Mouse (Mus musculus): ENCODE data around the gene Raly.
A peak's percentile ranks its signal among the peaks of the same experiment; 100 is the strongest.

Raly gene

DNA sequence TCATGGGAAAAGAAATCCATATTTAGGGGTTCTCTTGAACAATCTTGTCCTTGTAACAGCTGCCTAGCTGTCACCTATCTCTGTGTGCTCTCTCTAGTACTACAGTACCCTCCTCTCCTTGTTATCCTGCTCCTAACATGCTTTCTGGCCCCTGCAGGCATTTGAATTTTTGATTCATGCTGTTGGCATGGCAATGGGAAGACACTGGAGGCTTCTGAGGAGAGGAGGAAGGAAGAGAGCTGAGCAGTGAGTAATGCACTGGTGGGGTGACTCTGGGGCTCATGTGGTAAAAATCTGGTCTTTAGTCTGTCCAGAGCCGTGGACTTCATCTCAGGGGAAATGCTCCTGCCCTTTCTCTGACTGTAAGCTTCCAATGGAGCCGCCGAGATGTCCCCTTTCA is 5.6 kb upstream of the Raly start:
- DNase-seq, result no peak

DNA sequence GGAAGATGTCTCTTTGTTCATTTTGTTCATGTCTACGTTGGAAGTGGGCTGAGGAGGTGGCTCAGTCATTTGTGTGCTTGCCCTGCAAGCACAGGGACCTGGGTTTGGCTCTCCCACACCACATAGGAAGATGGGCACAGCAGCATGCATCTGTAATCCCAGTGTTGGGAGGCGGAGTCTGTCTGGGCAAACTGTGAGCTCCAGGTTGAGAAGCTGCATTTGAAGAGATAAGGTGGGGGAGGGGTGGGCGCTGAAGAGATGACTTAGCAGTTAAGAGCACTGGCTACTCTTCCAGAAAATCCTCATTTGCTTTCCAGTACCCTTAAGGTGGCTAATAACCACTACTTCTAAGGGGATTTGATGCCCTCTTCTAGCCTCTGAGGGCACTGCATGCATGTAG is 4.7 kb upstream of the Raly start:
- no peak for DNase-seq

DNA sequence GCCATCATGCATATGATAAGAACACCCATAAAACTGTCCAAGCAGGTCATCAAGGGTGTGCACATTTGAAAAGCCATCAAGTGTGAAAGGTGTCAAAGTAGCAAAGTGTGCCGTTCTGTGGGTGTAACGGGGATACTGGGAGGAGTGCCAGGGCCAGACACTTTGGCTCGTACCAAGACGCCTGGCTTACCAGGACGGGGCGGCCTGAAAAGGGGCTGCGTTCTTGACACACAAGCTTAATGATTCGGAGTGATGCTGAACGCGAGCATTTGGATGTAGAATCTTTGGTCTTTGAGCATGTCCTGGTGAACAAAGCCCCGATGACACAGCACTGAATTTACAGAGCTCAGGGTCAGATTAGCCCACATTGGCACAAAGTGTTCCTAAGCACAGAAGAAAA is 4.1 kb upstream of the Raly start:
- no peak for DNase-seq

DNA sequence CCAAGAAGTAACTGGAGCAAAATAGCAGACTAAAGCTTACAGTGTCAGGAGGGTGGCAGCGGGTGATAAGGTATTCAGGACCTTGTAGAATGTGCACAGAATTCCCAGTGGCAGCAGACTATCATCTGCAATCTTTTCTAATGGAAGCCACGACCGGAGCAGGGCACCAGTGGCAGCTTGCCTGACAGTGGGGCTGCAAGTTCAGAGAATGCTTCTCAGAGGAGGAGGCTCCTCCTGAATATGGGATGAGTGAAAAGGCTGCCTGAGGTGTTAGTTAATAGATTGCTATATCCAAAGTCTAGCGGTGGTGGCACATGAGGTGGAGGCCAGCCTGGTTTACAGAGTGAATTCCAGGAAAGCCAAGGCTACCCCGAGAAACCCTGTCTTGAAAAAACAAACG is 1.5 kb upstream of the Raly start:
- no peak for DNase-seq

DNA sequence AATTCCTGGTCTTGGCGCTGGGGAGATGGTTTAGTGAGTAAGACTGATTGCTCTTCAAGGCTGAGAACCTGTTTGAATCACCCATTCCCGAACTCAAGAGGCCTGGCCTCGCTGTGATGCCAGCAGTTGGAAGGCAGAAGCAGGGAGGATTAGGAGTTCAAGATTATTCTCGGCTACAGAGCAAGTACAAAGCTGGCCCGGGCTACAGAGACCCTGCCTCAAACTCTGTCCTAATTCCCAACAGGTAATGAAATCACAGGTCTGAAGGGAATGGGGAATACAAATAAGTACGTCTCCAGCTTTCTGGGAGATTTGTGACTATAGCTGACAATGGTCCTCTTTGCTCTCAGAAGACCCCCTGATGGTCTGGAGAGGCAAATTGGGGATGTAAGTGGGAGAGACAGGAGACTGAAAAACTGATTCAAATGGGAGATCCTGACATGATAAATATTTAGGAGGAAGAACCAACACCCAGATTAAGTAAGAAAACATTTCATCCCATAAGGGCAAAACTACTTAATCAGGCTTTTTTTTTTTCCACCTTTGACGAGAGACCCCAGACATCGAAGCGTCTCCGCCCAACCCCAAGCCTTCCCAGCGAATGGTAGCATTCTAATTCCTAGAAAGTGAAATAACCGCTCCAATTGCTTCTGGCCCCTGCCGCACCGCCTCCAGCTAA is 780 bp upstream of the Raly start:
- no peak for DNase-seq

DNA sequence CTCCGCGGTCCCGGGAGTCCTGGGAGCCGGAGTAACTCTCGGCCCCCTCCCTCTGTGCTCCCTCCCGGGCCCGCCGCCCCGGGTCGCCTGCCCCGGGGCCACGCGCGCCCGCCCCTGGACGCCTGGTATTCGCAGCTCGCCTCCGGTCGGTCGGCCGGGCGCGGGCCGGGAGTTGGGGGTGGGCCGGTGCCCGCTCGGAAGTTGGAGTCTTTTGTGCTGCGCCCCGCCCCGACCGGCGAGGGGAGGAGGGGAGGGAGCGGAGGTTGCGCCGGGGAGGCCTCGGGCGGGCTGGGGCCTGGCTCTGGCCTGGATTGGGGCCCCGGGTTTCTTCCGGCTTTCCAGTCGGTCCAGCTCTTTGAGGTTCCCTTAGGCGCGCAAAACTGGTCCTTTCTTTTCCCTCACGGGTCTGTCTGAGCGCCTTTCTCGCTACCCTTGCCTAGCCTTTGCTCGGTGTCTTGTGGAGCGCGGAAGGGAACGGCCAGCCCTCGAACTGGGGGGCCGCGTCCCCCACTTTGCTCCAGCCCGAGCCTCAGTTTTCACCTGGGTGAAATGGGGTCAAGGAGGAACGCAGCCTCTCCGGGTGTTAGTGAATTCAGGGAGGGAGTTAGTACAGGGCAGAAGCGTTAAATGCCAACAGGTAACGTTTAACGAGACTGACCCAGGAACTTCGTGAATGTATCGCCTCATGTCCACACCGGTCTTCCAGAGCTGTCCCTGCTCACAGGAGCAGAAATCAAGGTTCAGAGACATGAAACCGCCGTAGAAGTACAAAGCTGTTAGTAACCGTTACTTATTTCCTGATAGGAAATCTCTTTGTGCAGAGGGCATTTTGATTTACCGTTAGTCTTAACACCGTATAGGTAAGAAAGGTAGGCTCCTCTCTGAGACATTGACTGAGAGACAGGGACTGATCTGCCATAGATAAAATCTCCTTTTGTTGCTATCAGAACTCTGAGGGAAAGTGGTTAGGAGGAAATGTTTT is 1.1 kb downstream of the Raly start:
- peak; percentile 63 for DNase-seq

DNA sequence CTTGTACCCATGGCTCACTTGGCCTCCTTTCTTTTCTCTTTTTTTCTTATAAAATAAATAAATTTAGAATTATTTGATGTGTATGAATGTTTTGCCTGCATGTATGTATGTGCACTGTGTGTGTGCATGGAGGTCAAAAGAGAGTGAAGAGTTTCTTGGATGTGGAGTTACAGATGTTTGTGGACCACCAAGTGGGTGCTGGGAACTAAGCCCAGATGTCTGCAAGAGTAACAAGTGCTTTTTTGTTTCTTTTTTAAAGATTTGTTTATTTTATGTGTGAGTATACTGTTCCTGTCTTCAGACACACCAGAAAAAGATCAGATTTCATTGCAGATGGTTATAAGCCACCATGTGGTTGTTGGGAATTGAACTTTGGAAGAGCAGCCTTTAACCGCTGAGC is 12.5 kb downstream of the Raly start:
- DNase-seq, result no peak

DNA sequence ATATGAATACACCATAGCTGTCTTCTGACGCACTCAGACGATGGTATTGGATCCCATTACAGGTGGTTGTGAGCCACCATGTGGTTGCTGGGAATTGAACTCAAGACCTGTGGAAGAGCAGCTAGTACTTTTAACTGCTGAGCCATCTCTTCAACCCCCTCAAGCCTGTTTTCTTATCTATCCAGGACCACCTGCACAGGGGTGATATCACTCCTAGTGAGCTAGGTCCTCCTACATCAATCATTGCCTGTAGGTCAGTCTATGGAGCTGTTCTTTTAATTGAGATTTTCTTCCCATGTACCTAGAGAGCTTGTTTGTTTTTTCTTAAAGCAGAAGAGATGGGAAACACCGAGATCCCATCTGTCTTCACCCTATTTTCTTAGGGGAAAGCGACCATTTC is 12.9 kb downstream of the Raly start:
- no peak for DNase-seq

DNA sequence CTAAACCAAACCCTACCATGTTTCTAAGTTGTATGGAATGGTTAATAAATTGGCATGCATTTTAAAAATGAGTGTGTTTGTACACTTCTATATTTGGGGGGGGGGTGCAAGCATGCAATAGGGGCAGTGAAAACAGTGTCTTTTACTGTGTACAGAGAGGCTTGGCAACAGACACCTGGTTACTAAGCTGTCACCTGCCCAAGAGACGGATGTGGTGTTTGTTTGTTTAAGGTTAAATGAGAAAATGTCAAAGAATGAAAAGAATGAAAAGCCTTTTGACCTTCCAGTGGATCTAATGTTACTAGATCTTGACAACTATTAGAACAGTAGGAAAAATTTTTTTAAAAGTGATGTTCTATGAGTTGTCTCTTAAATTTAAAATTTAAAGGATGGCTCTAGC is 16.8 kb downstream of the Raly start:
- no peak for DNase-seq

DNA sequence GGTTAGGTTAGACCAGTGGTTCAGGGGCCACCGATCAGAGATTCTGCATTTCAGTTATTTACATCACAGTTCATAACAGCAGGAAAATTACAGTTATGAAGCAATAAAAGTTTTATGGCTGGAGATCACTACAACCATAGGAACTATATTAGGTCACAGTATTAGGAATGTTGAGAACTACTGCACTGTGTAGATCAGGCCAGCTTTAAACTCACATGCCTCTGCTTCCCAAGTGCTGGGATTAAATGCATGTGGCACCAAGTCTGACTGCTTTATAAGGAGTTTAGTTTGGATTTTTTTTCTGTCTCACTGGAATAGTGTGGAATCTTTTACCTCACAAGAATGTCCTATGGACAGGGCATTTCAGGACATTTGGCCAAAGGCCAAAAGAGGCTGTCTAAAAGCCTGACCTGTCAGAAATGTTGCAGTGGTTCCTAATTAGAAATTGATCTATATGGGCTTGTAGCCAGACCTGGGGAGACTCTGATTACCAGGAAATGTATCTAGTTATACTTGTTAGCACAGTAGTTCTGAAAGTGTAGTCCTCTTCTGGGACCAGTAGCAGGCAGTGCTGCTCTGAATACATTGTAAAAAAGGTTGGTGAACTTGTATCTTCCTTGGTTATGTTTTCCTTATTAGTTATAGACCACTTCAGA is 18.3 kb downstream of the Raly start:
- DNase-seq, result no peak

DNA sequence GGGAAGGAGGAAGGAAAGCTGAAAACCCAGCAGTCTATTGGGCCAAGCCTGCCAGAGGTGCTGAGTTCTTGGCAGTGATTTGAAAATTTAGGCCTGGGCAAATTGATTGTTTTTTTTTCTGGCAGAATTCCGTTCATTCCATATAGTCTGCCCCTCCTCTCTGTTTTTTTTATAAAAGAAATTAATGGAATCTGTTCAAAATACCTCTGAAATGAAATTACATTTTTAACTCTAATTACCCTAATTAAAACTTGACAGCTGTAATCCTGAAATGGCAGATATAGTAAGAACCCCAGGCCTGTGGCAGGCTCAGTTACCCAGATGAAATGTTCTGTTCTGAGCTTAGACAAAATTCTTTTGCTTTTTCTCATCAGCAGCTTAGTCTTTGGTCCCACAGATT is 19.9 kb downstream of the Raly start:
- DNase-seq, result no peak

DNA sequence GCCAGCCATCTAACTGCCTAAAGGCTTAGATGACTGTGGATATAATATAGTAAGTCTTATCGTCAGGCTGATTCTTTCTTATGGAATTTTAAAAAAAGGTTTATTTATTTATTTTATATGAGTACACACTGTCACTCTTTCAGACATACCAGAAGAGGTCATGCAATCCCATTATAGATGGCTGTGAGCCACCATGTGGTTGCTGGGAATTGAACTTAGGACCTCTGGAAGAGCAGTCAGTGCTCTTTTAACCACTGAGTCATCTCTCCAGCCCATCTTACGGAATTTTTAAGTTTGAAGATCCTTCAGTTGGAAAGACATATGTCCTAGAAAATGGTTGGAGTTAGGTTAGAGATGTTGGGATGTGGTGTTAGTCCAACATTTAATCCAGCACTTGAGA is 22.5 kb downstream of the Raly start:
- DNase-seq, result no peak

DNA sequence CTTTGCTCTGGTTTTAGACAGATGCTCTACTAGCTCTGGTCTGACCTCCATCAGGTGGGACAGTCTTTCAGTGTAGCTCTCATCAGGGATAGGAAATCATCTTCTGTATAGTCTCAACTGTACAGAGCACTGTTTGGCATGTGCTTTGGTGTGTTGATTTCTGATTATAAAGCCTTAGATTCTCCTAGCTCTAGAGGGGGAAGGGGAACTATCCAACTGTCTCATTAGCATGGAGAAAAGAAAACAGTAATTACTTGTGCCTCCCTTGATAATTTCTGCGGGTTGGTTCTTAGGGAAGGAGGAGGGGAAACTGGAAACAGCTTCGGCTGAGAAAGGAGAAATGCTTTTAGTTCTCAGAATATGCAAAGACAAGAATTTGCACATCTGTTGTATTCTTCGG is 26.2 kb downstream of the Raly start:
- no peak for DNase-seq

DNA sequence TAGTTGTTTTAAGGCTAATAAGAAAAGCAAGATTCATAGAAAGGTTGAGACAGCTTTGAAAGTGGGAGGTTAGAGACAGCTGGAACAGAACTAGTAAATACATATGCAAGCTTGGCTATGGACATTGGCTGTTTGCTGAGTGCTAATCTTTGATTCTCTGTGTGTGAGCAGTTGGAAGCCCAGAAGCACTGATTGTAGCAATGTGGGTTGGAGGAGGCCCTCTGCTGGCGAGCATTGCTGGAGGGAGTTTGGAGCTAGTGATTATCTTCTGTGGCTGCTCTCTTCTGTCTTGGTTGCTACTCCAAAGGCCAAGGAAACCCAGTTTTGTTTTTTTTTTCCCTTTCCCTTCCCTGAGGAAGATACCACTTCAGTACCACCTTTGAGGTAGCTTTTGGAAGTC is 26.9 kb downstream of the Raly start:
- DNase-seq, result peak; percentile 57

DNA sequence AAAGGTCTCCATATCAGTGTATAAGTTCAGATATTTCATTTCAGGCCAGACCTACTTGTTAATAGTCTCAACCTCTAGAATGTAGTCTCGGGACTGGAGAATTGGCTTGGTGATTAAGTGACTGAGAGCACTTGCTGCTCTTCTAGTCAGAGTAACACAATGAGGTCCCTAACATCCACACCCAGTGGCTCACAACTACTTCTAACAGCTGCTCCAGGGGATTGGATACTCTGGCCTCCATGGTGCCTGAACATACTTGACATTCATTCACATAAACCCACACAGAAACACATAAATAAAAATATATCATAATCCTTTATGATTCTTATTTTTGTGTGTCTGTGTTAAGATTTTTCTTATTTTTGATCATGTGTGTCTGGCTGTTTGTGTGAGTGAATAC is 27.7 kb downstream of the Raly start:
- DNase-seq, result no peak

DNA sequence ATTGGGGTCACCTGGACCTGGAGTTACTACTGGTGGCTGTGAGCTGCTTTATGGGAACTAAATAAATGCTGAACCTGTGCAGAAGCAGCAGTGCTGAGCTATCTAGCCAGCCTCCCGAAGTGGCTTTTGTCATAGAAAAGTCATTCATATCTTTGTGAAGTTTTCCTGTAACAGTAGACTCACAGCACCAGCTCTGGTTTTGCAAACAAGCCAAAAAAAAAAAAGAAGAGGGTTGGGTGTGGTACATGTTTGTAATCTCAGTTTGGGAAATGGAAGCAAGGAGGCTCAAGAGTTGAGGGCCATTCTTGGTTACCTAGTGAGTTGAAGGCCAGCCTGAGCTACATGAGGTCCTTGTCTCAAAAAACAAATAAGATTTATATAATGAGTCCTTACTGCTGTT is 29.4 kb downstream of the Raly start:
- no peak for DNase-seq

DNA sequence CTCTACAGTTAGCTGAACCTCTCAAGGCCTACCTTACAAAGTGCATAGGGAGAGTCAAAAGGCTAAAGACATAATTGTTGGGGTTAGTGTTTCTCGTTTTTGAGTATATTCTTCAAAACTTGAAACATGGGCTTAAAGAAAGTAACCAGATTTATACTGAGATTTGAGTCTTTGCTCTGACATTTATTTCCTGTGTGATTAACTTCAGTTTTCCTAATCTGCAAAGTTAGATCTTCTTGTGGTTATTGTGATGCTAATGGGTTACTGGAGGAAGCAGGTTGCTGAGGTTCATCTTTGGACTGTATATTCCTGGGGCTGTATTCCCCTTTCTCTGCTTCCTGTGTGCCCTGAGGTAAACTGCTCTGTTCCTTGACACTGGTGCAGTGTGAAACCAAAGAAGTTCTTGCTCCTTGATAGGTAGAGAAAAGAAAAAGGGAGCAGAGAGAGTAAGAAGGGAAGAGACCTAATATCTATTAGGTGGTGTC is 35.2 kb downstream of the Raly start:
- no peak for DNase-seq

DNA sequence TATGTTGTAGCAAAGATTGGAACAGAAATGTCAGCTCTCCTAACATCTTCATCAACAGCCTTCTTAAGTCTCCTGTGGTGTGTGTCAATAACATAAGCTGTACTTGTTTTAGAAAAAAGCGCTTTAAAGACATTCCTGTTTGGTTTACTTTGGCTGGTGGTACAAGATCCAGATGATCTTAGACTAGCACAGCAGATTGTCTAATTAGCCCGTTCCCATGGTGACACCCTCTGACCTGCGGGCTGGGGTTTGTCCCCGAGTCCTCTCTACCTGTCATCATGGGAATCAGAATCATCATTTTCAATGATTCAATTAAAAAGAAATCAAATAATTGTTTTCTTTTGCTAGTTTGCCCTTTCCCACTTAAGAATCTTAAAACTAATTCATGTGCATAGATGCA is 36.6 kb downstream of the Raly start:
- DNase-seq, result no peak

DNA sequence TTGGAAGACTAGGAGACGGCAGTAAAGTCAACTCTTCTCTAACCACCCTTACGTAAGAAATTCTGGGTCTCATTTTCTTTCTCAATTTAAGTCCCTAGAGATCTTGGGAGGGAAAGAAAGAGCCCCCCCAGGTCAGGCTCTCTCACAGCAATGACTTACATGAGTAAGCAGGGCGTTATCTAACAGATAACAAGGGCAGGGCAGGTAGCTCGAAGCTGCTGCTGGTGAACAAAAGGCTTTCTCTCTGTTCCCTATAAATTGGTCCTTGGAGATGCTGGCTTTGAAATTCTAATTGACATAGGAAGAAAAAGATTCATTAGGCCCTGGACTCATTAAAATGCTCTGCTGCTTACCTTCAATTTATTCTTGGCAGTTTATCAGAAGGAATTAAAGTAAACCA is 41.6 kb downstream of the Raly start:
- DNase-seq, result no peak

DNA sequence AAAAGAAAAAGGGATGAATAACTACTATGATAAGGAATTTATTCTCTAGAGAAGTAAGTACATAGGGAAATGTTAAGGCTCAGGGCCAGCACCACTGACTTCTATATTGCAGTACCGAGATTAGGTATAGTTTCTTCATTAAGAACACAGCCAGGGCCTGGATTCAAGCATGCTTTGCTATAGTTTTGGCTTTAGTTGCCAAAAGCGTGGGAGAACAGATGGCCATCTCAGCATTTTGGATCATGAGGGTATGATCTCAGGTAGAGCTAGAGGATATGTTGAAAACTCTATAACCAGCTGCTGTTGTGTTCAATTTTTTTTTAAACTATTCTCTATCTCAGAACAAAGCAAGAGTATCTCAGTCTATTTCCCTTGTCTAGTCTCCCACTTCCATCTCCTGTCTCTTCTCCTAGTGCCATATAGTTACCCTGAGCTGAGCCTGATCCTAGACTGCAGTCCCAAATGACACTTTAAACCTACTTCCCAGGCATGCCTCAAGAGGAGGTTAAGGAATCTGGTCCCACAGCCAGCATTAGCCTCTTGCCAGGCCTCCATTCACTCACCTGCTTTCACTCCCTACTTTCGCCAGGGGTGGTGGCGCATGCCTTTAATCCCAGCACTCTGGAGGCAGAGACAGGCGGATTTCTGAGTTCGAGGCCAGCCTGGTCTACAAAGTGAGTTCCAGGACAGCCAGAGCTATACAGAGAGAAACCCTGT is 43.4 kb downstream of the Raly start:
- DNase-seq, result no peak

DNA sequence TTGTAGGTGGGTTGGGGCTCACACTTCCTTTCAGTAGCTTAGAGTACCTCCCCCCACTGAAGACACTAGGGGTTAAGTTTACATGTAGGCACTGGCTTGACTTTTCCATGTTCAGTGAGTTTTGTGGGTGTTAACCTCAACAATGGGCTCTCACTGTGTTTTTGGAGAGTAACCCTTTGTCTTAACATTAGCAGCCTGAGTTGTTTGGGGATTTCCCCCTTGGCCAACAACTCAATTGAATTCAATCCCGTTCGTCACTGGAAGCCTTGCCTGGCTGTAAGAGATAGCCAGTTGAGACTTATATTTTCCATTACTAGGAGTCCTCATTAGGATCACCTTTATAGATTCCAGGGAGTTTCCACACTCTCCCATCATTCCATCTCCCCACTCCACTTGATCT is 45.6 kb downstream of the Raly start:
- DNase-seq, result no peak

DNA sequence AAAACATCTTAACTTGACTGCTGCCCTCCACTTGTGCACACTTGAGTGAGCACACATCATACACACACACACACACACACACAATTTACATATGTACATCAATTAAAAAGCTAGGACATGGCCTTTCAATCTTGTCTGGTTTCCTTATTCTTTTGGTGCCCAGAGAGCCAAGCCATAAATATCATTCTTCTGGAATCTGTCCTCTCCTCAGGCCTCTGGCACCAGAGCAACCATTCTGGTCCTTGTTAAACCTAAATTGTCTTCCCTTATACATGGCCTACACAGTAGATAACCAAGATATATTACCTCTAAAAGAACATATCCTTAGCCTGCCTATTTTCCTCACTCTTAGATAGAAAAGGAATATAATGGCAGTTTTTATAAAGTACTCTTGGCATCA is 57.2 kb downstream of the Raly start:
- no peak for DNase-seq

DNA sequence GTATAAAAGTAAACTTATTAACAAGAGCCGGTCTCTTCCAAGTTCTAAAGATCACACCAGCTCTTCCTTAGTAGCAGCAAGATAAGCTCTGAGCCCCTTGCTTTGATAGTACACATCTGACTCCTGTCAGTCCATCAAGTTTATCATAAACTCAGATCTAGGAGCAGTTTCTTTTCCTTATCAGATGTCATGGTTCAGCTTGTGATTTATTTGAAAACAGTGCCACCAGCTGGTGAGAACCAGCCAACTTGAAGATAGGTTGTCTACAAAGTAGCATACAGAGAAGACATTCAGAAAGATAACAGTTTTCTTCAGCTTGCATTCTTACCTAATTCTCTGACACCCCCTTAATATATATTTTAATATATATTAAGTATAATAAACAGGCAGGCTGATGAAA is 64.5 kb downstream of the Raly start:
- peak; percentile 46 for DNase-seq
